Mouse (Mus musculus) forebrain, embryonic 13.5 days (tissue): ENCODE results near the gene Irak2. TPM values are rescaled to one million over a fixed set of nuclear protein-coding genes. Genes with fewer than 3 reads are reported as not detected.

Source experiments
- ATAC-seq: fragments of 200-750 bp; cut with Nextera tagmentation; 2 replicates; pipeline ENCODE4 v1.8.0; 2017
- H3K27ac ChIP-seq: fragments of 300-500 bp; sonication (generic); 2 replicates; pipeline ENCODE4 v1.5.1; 2015; ENCODE audit warnings: inconsistent platforms, mild to moderate bottlenecking, moderate library complexity
- H3K27me3 ChIP-seq: fragments of 300-500 bp; sonication (generic); 2 replicates; pipeline ENCODE4 v1.6.1; 2015; ENCODE audit warnings: mild to moderate bottlenecking, inconsistent platforms
- H3K36me3 ChIP-seq: fragments of 300-500 bp; sonication (generic); 2 replicates; pipeline ENCODE4 v1.6.1; 2015; ENCODE audit warnings: mild to moderate bottlenecking, inconsistent platforms; ENCODE audit not compliant: poor library complexity, severe bottlenecking
- H3K4me1 ChIP-seq: fragments of 300-500 bp; sonication (generic); 2 replicates; pipeline ENCODE4 v1.6.1; 2015; ENCODE audit warnings: inconsistent platforms
- H3K4me2 ChIP-seq: fragments of 300-500 bp; sonication (generic); 2 replicates; pipeline ENCODE4 v1.6.1; 2015; ENCODE audit warnings: inconsistent platforms, mild to moderate bottlenecking, moderate library complexity
- H3K4me3 ChIP-seq: fragments of 300-500 bp; sonication (generic); 2 replicates; pipeline ENCODE4 v1.5.1; 2015; ENCODE audit warnings: mild to moderate bottlenecking, inconsistent platforms
- H3K9ac ChIP-seq: fragments of 300-500 bp; sonication (generic); 2 replicates; pipeline ENCODE4 v1.6.1; 2015; ENCODE audit warnings: mild to moderate bottlenecking, inconsistent platforms
- H3K9me3 ChIP-seq: fragments of 300-500 bp; sonication (generic); replicated peaks from 2 replicates; pipeline ENCODE4 v1.6.1; 2016; ENCODE audit warnings: inconsistent platforms
- WGBS: fragments of 180-500 bp; shearing (Covaris S2); methylation state at CpG from one replicate; pipeline ENCODE4 v1.1.7; 2015; 5-methylcytosine and 5-hydroxymethylcytosine counted together
- polyA plus RNA-seq: library from polyadenylated mRNA; unstranded; fragments of >200 nt; fragmentation: Nextera tagmentation; extraction: Ambion mirVana; gene quantifications from 2 replicates; pipeline ENCODE4 v1.2.1, GENCODE M21; 2015

Gene Irak2
- polyA plus RNA-seq, 1 experiment from 2014 or later: 0.96 TPM

DNA sequence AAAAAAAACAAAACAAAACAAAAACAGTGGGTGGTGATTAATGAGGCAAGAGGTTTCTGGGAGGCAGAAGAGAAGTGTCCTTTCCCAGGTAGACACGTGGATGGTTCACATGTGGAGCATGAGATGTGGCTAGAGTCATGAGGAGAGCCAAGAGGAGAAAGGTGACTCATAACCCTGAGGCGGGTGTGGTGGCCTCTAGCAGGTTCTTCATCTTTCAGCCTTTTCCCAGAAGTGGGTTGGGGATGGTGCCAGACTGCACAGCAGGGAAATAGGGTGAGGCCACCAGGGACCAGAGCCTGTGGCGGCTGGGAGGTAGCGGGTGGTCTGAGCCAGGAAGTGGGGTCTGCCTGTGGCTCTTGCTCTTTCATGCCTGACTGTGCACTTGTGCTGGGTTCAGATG lies 37.0 kb downstream of the Irak2 start:
- ATAC-seq: no peak
- no peak overlapping the region for H3K9ac ChIP-seq
- 79% methylated on average over 4 of the region's 4 CpGs for WGBS
- H3K27me3 ChIP-seq: no peaks in the 10 kb centered on the region
- H3K4me1 ChIP-seq: no peaks in the 10 kb centered on the region
- H3K4me3 ChIP-seq: no peak overlapping the region
- no peak overlapping the region for H3K27ac ChIP-seq
- no peaks in the 10 kb centered on the region for H3K36me3 ChIP-seq
- H3K4me2 ChIP-seq: no peak overlapping the region
- H3K9me3 ChIP-seq: no peaks in the 10 kb centered on the region

DNA sequence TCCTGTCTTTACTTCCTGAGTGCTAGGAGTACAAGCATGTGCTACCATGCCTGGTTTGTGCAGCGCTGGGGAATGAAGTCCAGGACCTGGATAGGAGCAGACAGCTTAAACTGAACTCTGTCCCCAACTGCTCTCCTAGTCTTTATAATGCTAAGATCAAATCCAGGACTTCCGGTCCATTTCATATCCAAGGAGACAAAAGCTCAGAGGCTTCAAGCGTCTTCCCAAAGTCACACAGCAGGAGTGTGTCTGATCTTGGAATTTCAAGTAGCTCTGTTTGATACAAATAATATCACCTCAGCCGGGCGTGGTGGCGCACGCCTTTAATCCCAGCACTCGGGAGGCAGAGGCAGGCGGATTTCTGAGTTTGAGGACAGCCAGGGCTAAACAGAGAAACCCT lies 37.7 kb downstream of the Irak2 start:
- Histone ChIP-seq H3K4me3 (no peak overlapping the region), H3K9ac (no peak overlapping the region), H3K36me3 (no peaks in the 10 kb centered on the region), H3K27me3 (no peaks in the 10 kb centered on the region), H3K4me1 (no peaks in the 10 kb centered on the region), H3K27ac (no peak overlapping the region), H3K4me2 (no peak overlapping the region), H3K9me3 (no peaks in the 10 kb centered on the region)
- ATAC-seq: no peak
- 89% methylated on average over 9 of the region's 9 CpGs for WGBS

DNA sequence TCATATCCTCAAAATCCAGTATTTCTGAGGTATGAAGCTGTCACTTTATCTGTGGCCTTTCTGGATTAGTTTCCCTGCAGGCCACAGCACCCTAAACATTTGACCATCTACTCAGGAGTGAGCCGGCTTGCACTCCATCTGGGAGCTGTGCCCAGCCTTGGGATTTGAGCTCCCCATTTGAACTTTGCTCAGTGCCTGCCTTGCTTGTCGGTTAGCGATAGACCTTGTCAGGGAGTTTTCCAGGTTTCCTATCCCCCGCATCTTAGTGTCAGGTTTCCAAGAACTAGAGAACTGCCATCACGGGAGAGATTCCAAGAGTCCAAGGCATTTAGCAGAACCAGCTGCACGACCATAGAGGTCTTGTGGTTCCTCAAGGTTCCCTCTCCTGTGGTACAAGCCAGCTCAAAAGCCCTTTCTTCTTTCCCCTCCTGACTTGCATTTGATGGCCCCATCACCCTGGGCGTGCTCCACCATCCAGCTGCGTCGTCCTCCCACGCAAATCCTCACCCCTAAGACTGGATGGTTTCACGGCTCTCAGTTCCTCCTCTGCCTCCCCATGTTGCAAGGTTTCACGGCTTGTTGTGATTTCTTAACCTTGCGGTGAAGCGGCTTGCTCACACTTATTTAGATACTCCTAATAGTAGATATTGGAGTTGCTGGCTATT lies 38.9 kb downstream of the Irak2 start:
- Histone ChIP-seq H3K36me3 (no peaks in the 10 kb centered on the region), H3K9me3 (no peaks in the 10 kb centered on the region), H3K4me1 (no peaks in the 10 kb centered on the region), H3K27ac (no peak overlapping the region), H3K4me3 (no peak overlapping the region), H3K4me2 (no peak overlapping the region), H3K27me3 (no peaks in the 10 kb centered on the region), H3K9ac (no peak overlapping the region)
- 80% methylated on average over 14 of the region's 14 CpGs for WGBS
- no peak for ATAC-seq

DNA sequence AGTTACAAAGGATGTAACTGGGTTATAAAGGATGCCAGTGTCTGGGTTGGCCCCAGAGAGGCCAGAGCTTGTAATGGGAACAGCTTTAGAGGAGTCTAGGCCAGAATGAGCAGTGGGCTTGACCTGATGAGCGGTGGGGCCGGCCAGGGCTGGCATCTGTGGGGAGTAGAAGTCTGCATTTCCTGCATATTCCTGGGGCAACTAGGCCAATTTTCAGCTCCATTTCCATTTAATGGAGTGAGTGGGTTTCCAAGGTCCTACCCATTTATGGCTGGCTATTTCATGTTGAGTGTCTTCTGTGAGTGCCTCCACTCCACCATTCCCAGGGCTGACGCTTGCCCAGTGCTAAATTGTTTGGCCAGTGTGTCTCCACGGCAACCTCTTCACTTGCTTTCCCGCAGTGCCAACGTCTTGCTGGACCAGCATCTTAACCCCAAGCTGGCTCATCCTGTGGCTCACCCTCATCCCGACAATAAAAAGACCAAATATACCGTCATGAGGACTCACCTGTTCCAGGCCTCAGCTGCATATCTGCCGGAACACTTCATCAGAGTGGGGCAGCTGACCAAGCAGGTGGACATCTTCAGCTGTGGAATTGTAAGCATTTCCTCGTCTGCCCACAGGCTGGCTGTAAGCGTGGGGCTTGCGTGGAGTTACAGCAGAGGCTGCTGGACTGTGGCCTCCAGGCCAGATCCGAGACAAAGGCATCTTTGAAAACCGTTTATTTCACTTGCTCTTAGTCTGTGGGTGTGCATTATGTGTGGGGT lies 40.2 kb downstream of the Irak2 start:
- H3K36me3 ChIP-seq: no peaks in the 10 kb centered on the region
- H3K9me3 ChIP-seq: no peaks in the 10 kb centered on the region
- WGBS: 70% methylated on average over 14 of the region's 14 CpGs
- no peak overlapping the region for H3K27ac ChIP-seq
- no peak overlapping the region for H3K4me3 ChIP-seq
- no peaks in the 10 kb centered on the region for H3K27me3 ChIP-seq
- no peaks in the 10 kb centered on the region for H3K4me1 ChIP-seq
- no peak for ATAC-seq
- no peak overlapping the region for H3K4me2 ChIP-seq
- H3K9ac ChIP-seq: no peak overlapping the region

DNA sequence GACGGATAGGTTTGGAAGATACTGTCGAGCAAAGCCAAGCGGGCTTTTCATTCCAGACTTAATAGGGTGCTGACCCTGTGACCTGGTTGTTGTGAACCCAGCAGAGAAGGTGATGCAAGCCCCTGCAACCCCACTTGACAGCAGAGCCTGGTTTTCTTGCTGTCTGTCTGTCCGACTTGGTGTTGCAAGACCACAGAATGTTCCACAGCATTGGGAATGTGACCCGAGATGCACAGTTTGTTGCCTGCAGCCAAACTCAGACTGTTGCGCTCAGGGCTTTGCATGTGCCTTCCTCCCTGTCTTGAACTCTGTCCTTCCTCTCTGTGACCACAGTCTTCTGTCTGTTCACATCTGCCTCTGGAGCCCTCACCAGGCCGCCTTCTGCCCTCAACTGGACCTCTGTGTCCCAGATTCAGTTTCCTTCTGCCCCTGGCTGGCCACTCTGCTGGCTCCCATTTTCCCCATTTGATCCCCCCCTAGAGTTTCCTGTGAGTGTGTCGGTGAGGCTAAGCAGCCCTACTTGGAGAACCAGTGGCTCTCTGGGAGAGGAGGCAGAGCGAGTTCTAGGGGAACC lies 41.8 kb downstream of the Irak2 start:
- Histone ChIP-seq H3K4me1 (no peaks in the 10 kb centered on the region), H3K4me2 (no peak overlapping the region), H3K36me3 (no peaks in the 10 kb centered on the region), H3K27me3 (no peaks in the 10 kb centered on the region), H3K9me3 (no peaks in the 10 kb centered on the region), H3K27ac (no peak overlapping the region), H3K9ac (no peak overlapping the region), H3K4me3 (no peak overlapping the region)
- 87% methylated on average over 9 of the region's 9 CpGs for WGBS
- ATAC-seq: no peak

DNA sequence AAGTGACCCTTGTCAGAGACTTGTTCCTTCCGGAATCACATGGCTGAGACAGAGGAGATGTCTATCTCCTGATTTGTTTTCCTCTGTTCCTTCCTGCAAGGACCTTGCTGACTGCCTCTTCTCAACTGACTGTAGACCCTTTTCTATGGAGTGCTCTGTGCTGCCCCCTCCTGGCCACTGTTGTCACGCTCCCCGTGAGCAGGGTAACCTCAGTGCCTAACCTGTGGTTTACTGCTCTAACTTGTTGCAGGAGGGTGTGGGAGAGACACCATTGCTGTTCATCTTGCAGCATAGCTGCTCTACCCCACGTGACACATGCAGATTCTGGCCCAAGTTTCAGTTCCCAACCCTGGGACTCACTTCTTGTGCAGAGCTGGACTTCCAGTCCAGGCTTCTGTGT lies 43.0 kb downstream of the Irak2 start:
- Histone ChIP-seq H3K4me1 (no peaks in the 10 kb centered on the region), H3K9me3 (no peaks in the 10 kb centered on the region), H3K4me3 (no peak overlapping the region), H3K9ac (no peak overlapping the region), H3K27ac (no peak overlapping the region), H3K4me2 (no peak overlapping the region), H3K36me3 (no peaks in the 10 kb centered on the region), H3K27me3 (no peaks in the 10 kb centered on the region)
- peak; percentile 33; the same call in 1 of the 2 replicates for ATAC-seq
- 17% methylated on average over 4 of the region's 4 CpGs for WGBS

DNA sequence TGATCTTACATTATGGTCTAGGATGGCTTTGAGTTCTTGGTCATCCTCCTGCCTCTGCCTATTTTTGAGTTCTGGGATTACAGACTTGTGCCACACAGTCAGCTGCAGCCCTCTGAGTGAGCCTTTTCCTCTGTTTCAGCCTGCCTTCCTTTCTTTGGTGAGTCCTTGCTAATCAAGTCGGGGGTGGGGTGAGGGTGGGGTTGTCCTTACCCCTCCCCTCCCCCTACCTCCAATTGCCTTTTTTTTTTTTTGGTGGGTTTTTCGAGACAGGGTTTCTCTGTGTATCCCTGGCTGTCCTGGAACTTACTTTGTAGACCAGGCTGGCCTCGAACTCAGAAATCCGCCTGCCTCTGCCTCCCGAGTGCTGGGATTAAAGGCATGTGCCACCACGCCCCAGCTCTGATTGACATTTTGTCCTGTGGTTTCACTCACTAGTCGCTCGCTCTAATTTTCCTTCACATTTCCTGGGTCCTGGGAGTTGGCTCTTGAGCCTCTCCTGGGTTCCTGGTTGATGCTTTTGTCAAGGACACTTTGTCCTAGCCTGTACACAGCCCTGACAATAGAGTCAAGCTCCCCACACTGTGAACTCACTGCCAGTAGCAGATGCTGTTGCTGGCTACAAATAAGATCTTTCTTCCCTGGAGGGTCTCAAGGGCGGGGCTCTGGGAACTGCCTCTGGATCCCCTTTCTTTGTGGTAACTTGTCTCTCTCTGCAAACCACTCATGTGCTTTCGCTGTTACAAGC lies 45.0 kb downstream of the Irak2 start:
- ATAC-seq: no peak
- H3K9ac ChIP-seq: no peak overlapping the region
- no peaks in the 10 kb centered on the region for H3K4me1 ChIP-seq
- H3K4me3 ChIP-seq: no peak overlapping the region
- H3K9me3 ChIP-seq: no peaks in the 10 kb centered on the region
- H3K36me3 ChIP-seq: no peaks in the 10 kb centered on the region
- H3K4me2 ChIP-seq: no peak overlapping the region
- no peak overlapping the region for H3K27ac ChIP-seq
- 90% methylated on average over 10 of the region's 10 CpGs for WGBS
- no peaks in the 10 kb centered on the region for H3K27me3 ChIP-seq

DNA sequence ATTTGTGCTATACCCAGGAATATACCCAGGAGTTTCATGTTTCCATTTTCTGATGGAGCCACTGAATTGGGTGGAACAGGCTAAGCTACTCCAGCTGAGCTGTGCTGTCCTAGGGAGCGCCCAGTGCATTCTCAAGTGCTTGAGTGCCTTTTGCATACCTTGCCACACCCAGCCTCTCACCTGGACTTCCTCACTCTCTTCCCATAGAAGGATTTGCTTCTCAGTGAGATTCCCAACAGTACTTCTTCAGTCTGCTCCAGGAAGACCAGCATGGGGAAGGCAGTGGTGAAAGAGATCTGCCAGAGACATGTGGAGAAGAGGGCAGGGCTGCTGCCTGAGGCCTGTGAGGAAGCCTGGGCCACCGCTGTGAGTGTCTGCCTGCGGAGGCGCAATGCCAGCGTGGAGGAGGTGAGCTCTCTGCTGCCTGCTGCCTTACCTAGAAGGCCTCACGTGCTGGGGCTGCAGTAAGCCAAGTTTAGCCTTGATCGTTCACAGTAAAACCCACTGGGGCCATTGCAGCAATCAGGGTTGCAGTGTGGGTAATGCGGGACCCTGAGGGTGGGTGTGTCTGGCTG lies 48.4 kb downstream of the Irak2 start:
- no peak overlapping the region for H3K4me2 ChIP-seq
- WGBS: 48% methylated on average over 8 of the region's 8 CpGs

DNA sequence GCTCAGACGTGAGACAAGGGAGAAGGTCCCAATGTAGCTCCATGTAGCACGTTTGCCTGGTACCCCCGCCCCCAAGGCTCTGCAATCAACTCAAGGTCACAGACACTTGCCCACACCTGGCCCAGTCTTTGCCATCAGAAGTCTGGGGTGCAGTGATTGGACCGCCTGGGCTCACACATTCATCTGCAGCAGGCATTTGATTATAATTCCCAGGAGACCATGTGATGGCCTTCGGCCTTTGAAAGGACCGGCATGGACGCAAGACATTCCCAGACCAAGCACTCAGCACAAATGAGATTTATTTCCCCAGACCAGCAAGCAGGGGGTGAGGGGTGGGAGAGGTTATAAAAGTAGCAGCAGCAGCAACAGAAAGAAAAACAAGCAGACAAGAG lies 51.7 kb downstream of the Irak2 start:
- Histone ChIP-seq H3K27ac (no peak overlapping the region), H3K27me3 (no peaks in the 10 kb centered on the region), H3K4me3 (no peak overlapping the region), H3K4me1 (no peaks in the 10 kb centered on the region), H3K36me3 (no peaks in the 10 kb centered on the region), H3K4me2 (no peak overlapping the region), H3K9me3 (no peaks in the 10 kb centered on the region), H3K9ac (0 out of 2 replicates have a peak overlapping the region, but pooled peaks have one; percentile 26)
- ATAC-seq: no peak
- 42% methylated on average over 7 of the region's 7 CpGs for WGBS

More for the DNA sequence above, 48.4 kb downstream of the Irak2 start:
- Histone ChIP-seq H3K9me3 (no peaks in the 10 kb centered on the region), H3K27ac (no peak overlapping the region), H3K4me3 (no peak overlapping the region), H3K36me3 (no peaks in the 10 kb centered on the region), H3K4me1 (no peaks in the 10 kb centered on the region), H3K9ac (no peak overlapping the region), H3K27me3 (no peaks in the 10 kb centered on the region)
- no peak for ATAC-seq

DNA sequence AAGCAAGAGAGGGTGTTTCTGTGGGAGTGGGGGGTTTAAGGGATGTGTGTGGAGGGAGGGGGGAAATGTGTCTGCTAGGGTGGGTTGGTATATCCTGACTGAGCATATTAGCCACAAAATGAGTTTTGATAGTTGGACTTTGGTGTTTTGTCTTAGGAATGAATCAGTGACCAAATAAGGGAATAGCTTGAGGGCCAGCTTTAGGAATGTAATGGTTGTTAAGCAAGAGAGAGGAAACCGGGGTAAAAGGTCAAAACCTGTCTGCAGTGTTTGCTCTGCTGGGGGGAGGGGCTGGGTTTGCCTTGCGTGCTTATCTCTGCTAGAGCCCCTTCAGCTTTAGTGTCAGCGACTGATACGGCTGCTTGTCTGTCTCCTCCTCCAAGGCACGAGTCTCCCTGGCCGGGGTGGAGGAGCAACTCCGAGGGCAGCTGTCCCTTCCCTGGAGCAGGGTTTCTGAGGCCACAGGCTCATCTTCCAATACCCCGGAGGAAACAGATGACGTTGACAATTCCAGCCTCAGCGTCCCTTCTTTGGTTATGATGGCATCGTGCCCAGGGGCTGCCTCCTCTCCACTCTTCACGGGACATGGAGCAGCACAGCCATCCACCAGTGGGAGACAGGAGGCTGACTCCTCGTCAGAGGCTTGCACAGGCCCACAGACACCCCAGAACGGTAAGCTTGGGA lies 52.3 kb downstream of the Irak2 start:
- Histone ChIP-seq H3K9me3 (no peaks in the 10 kb centered on the region), H3K27me3 (no peaks in the 10 kb centered on the region), H3K4me1 (no peaks in the 10 kb centered on the region), H3K4me3 (no peak overlapping the region), H3K4me2 (no peak overlapping the region), H3K36me3 (no peaks in the 10 kb centered on the region), H3K9ac (peak overlapping the region; percentile 26; the same call in 1 of the 2 replicates), H3K27ac (0 out of 2 replicates have a peak overlapping the region, but pooled peaks have one; percentile 40)
- WGBS: 23% methylated on average over 14 of the region's 14 CpGs
- ATAC-seq: no peak

DNA sequence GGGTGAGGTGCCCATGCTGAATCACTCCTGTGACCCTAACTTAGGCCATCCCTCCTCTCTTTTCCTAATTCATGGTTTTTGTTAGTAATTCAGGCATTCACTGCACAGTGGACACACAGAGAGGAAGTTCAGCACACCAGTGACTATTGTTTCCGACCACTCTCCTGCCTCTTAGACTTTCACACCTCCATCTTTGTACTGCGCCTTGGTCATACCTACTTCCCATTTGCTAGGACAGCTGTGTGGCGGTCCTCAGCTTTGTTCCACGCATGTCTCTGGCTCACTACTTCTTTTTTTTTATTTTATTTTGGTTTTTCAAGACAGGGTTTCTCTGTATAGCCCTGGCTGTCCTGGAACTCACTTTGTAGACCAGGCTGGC lies 52.8 kb downstream of the Irak2 start:
- whole genome bisulfite sequencing: 86% methylated on average over 4 of the region's 4 CpGs
- Histone ChIP-seq H3K4me3 (no peak overlapping the region), H3K4me1 (peaks cover 2% of the 10 kb centered on the region), H3K27me3 (no peaks in the 10 kb centered on the region), H3K4me2 (no peak overlapping the region), H3K36me3 (no peaks in the 10 kb centered on the region), H3K9ac (peak overlapping the region; percentile 26; the same call in 1 of the 2 replicates), H3K9me3 (no peaks in the 10 kb centered on the region), H3K27ac (0 out of 2 replicates have a peak overlapping the region, but pooled peaks have one; percentile 40)
- ATAC-seq: no peak
